ENCODE assay signal across 8 mouse cellular contexts in genomic region chr17:28592998-28593397, GRCm38 (mm10). TPM values are rescaled to one million over a fixed set of nuclear protein-coding genes. Genes with fewer than 3 reads are reported as not detected.
A peak's percentile ranks its signal among the peaks of the same experiment; 100 is the strongest.
DNase-seq lines count a peak whose midpoint lies in the region; ATAC-seq and TF ChIP-seq lines count a peak whose summit lies in the region.
"Had no signal": no experiment of that assay in that cellular context is flagged by ENCODE, and none has a peak within 500 bp of the region (broad histone marks: within the 10 kb centered on the region; RNA-seq: fewer than 3 reads in every experiment).

No protein-coding gene starts in this region.

- 8% methylated on average over 4 of the region's 4 CpGs for WGBS in heart, embryonic 16.5 days

- H3K4me1 ChIP-seq in ES-E14 (ENCODE audit: control insufficient read depth in 2 of 2, insufficient read depth in 2 of 2, low read length in 2 of 2, poor library complexity in 1 of 2): peaks cover 21 to 41% of the 10 kb centered on the region in 2 experiments
- peaks cover 21% of the 10 kb centered on the region for H3K4me1 ChIP-seq in heart, embryonic 16.5 days (ENCODE audit: control insufficient read depth, insufficient read depth, low read length)

- DNase-seq in ES-E14 (ENCODE audit: low read depth, low spot score): peak; percentile 86
- peak; percentile 75 to 79 for DNase-seq in adrenal gland, adult 18-20 months (ENCODE audit: low spot score in 2 of 2)
- peak; percentile 84 for DNase-seq in embryo, embryonic 10 days (ENCODE audit: low spot score)
- peak; percentile 69 to 75 for DNase-seq in layer of hippocampus, postnatal 14 days (ENCODE audit: low spot score in 2 of 2)
- peak; percentile 69 to 88 for DNase-seq in spleen, postnatal 10 days (ENCODE audit: low spot score in 2 of 2)

- peak overlapping the region; percentile 86 for H3K27ac ChIP-seq in ES-E14 (ENCODE audit: insufficient read depth, low read depth, low read length, poor library complexity, severe bottlenecking)
- H3K27ac ChIP-seq in heart, embryonic 16.5 days (ENCODE audit: low read length): peak overlapping the region; percentile 37; the same call in 1 of the 2 replicates

- H3K36me3 ChIP-seq in ES-E14 (ENCODE audit: control insufficient read depth, insufficient read depth, low read length, poor library complexity, severe bottlenecking): peaks cover 57% of the 10 kb centered on the region
- peaks cover 52% of the 10 kb centered on the region for H3K36me3 ChIP-seq in heart, embryonic 16.5 days (ENCODE audit: control insufficient read depth, insufficient read depth)

- H3K9me3 ChIP-seq in ES-E14 (ENCODE audit: control insufficient read depth, insufficient read depth, low read depth, low read length): no peaks in the 10 kb centered on the region
- no peaks in the 10 kb centered on the region for H3K9me3 ChIP-seq in heart, embryonic 16.5 days (replicated peaks; ENCODE audit: control insufficient read depth, low read length)

- ATAC-seq in heart, embryonic 16.5 days (replicated peaks; ENCODE audit: extremely low read depth, insufficient read depth, low FRiP score): no peak; the same call in 1 of the 2 replicates
- ATAC-seq in megakaryocyte progenitor cell, adult 5-6 weeks (replicated peaks; ENCODE audit: poor library complexity): peak; percentile 68

- no peak overlapping the region for H3K9ac ChIP-seq in ES-E14 (ENCODE audit: insufficient read depth, low read depth, low read length, poor library complexity, severe bottlenecking)
- no peak overlapping the region for H3K9ac ChIP-seq in heart, embryonic 16.5 days (ENCODE audit: low read length)

- H3K4me2 ChIP-seq in heart, embryonic 16.5 days (ENCODE audit: low read depth, low read length): no peak overlapping the region

- H3K4me3 ChIP-seq in ES-E14 (ENCODE audit: insufficient read depth in 1 of 2, low read depth in 1 of 2, low read length in 2 of 2, poor library complexity in 1 of 2, severe bottlenecking in 1 of 2): no peak overlapping the region
- no peak overlapping the region for H3K4me3 ChIP-seq in heart, embryonic 16.5 days (ENCODE audit: low read length)

- H3K27me3 ChIP-seq in heart, embryonic 16.5 days (ENCODE audit: control insufficient read depth, insufficient read depth, low read length): no peaks in the 10 kb centered on the region

- in situ Hi-C loops in ES-E14 (cut with MboI; ENCODE audit: low sequenced_read_pairs in 2 of 2, unreplicated experiment in 2 of 2): no loop called here

TF ChIP-seq in ES-E14, 5 proteins besides CTCF, POLR2A, EP300 and RAD21:
- TF ChIP-seq CHD2 (IDR thresholded peaks at IDR 0.05; ENCODE audit: low read depth, low read length): no peak
- no peak for TF ChIP-seq HCFC1 (IDR thresholded peaks at IDR 0.05; ENCODE audit: borderline replicate concordance, insufficient read depth, low read length)
- TF ChIP-seq ZNF384 (IDR thresholded peaks at IDR 0.05; ENCODE audit: low read depth, low read length): no peak
- TF ChIP-seq MAFK (IDR thresholded peaks at IDR 0.05; ENCODE audit: insufficient read depth, low read depth, low read length): no peak
- TF ChIP-seq ZC3H11A (IDR thresholded peaks at IDR 0.05; ENCODE audit: borderline replicate concordance, low read depth, low read length): no peak

RNA-seq across cellular contexts. Expression of gene Lhfpl5, which starts 17.6 kb away (rescaled TPM):
- 0.76 and 1.7 TPM in 2 replicates for total RNA-seq in ES-E14 (2012; rRNA removed)
- 1 to 10 TPM; 2.0 to 2.6 TPM for total RNA-seq in adrenal gland, adult 18-20 months (2021)
- polyA plus RNA-seq in heart, embryonic 16.5 days (2015; fragmentation: Nextera tagmentation; extraction: Ambion mirVana): 0.14 and 0.39 TPM in 2 replicates
- total RNA-seq in layer of hippocampus, postnatal 14 days (2021): 1 to 10 TPM; 2.7 to 3.4 TPM
- not detected in 2 replicates for total RNA-seq in megakaryocyte progenitor cell, adult 5-6 weeks (2015)
- total RNA-seq in megakaryocyte progenitor cell, adult 5-6 weeks (2017): not detected in 2 replicates

RNA-seq across cellular contexts. Expression of gene Srpk1, which starts 29.5 kb away (rescaled TPM):
- total RNA-seq in ES-E14 (2012; rRNA removed): 103 and 115 TPM in 2 replicates
- total RNA-seq in adrenal gland, adult 18-20 months (2021): 10 to 100 TPM; 60.8 to 64.4 TPM
- 44.3 and 44.9 TPM in 2 replicates for polyA plus RNA-seq in heart, embryonic 16.5 days (2015; fragmentation: Nextera tagmentation; extraction: Ambion mirVana)
- total RNA-seq in layer of hippocampus, postnatal 14 days (2021): 10 to 100 TPM; 87.0 to 90.8 TPM
- total RNA-seq in megakaryocyte progenitor cell, adult 5-6 weeks (2015): 129 and 131 TPM in 2 replicates
- total RNA-seq in megakaryocyte progenitor cell, adult 5-6 weeks (2017): 134 and 140 TPM in 2 replicates

RNA-seq across cellular contexts. Expression of gene Clps, which starts 32.4 kb away (rescaled TPM):
- 2.5 and 2.9 TPM in 2 replicates for total RNA-seq in ES-E14 (2012; rRNA removed)
- total RNA-seq in adrenal gland, adult 18-20 months (2021): not detected
- 2.2 TPM in 1 of 2 replicates, not detected in the other for polyA plus RNA-seq in heart, embryonic 16.5 days (2015; fragmentation: Nextera tagmentation; extraction: Ambion mirVana)
- total RNA-seq in layer of hippocampus, postnatal 14 days (2021): not detected
- not detected in 2 replicates for total RNA-seq in megakaryocyte progenitor cell, adult 5-6 weeks (2015)
- total RNA-seq in megakaryocyte progenitor cell, adult 5-6 weeks (2017): not detected in 2 replicates
- polyA plus RNA-seq: neural tube, embryonic 14.5 days had no signal

RNA-seq across cellular contexts. Expression of gene Clpsl2, which starts 43.8 kb away (rescaled TPM):
- not detected in 2 replicates for total RNA-seq in ES-E14 (2012; rRNA removed)
- not detected for total RNA-seq in adrenal gland, adult 18-20 months (2021)
- polyA plus RNA-seq in heart, embryonic 16.5 days (2015; fragmentation: Nextera tagmentation; extraction: Ambion mirVana): not detected in 2 replicates
- not detected for total RNA-seq in layer of hippocampus, postnatal 14 days (2021)
- total RNA-seq in megakaryocyte progenitor cell, adult 5-6 weeks (2015): not detected in 2 replicates
- not detected in 2 replicates for total RNA-seq in megakaryocyte progenitor cell, adult 5-6 weeks (2017)
- polyA plus RNA-seq: neural tube, embryonic 14.5 days had no signal
